21 mouse cellular contexts compared by ENCODE assay signal in genomic region chr14:8348927-8349326, GRCm38 (mm10). TPM values are rescaled to one million over a fixed set of nuclear protein-coding genes. Genes with fewer than 3 reads are reported as not detected.
DNase-seq lines count a peak whose midpoint lies in the region; ATAC-seq and TF ChIP-seq lines count a peak whose summit lies in the region.
"Had no signal": no experiment of that assay in that cellular context is flagged by ENCODE, and none has a peak within 500 bp of the region (broad histone marks: within the 10 kb centered on the region; RNA-seq: fewer than 3 reads in every experiment).

No protein-coding gene starts in this region.

- no peak for TF ChIP-seq POLR2A in brain, embryonic 14.5 days (IDR thresholded peaks at IDR 0.05; ENCODE audit: borderline replicate concordance, extremely low read depth, insufficient read depth, insufficient read length, poor library complexity, severe bottlenecking)

- H3K36me3 ChIP-seq in intestine, postnatal 0 days (ENCODE audit: control insufficient read depth, insufficient read depth) = no peaks in the 10 kb centered on the region
- no peaks in the 10 kb centered on the region for H3K36me3 ChIP-seq in intestine, embryonic 16.5 days (ENCODE audit: control insufficient read depth, insufficient read depth, low read length)
- no peaks in the 10 kb centered on the region for H3K36me3 ChIP-seq in midbrain, postnatal 0 days (ENCODE audit: insufficient read depth, low read length)
- no peaks in the 10 kb centered on the region for H3K36me3 ChIP-seq in midbrain, embryonic 16.5 days (ENCODE audit: control insufficient read depth, insufficient read depth, low read length)
- H3K36me3 ChIP-seq in stomach, postnatal 0 days (ENCODE audit: control insufficient read depth, insufficient read depth, low read length) = no peaks in the 10 kb centered on the region; the same call in 1 of the 2 replicates
- H3K36me3 ChIP-seq: embryonic facial prominence, embryonic 12.5 days; forebrain, embryonic 10.5 days; limb, embryonic 13.5 days; neural tube, embryonic 15.5 days had no signal

- H3K27me3 ChIP-seq in intestine, postnatal 0 days (replicated peaks; ENCODE audit: control insufficient read depth, insufficient read depth, low read length) = no peaks in the 10 kb centered on the region
- no peaks in the 10 kb centered on the region for H3K27me3 ChIP-seq in intestine, embryonic 16.5 days (replicated peaks; ENCODE audit: control insufficient read depth, insufficient read depth, low read length)
- no peaks in the 10 kb centered on the region for H3K27me3 ChIP-seq in midbrain, postnatal 0 days (ENCODE audit: insufficient read depth, low read length)
- no peaks in the 10 kb centered on the region for H3K27me3 ChIP-seq in midbrain, embryonic 16.5 days (ENCODE audit: control insufficient read depth, insufficient read depth, low read depth, low read length)
- no peaks in the 10 kb centered on the region for H3K27me3 ChIP-seq in stomach, postnatal 0 days (ENCODE audit: control insufficient read depth, insufficient read depth, low read length)
- H3K27me3 ChIP-seq: embryonic facial prominence, embryonic 12.5 days; limb, embryonic 13.5 days had no signal

- no peak overlapping the region for H3K4me2 ChIP-seq in intestine, postnatal 0 days (replicated peaks; ENCODE audit: low read depth)
- H3K4me2 ChIP-seq in intestine, embryonic 16.5 days (ENCODE audit: low read depth, low read length) = no peak overlapping the region
- no peak overlapping the region for H3K4me2 ChIP-seq in midbrain, postnatal 0 days (ENCODE audit: low read depth, low read length, poor library complexity, severe bottlenecking)
- no peak overlapping the region for H3K4me2 ChIP-seq in midbrain, embryonic 16.5 days (ENCODE audit: low read length)
- no peak overlapping the region for H3K4me2 ChIP-seq in stomach, postnatal 0 days (replicated peaks; ENCODE audit: low read depth)
- H3K4me2 ChIP-seq: embryonic facial prominence, embryonic 12.5 days; limb, embryonic 13.5 days; neural tube, embryonic 15.5 days had no signal

- peak; percentile 50 for TF ChIP-seq CTCF in intestine, postnatal 0 days (IDR thresholded peaks at IDR 0.05; ENCODE audit: low read depth)
- TF ChIP-seq CTCF in midbrain, postnatal 0 days (IDR thresholded peaks at IDR 0.05) = peak; percentile 27; the same call in 1 of the 2 replicates
- TF ChIP-seq CTCF in brain, embryonic 14.5 days (IDR thresholded peaks at IDR 0.05; ENCODE audit: borderline replicate concordance, extremely low read depth, insufficient read depth, insufficient read length) = peak; percentile 28; the same call in 1 of the 2 replicates
- TF ChIP-seq CTCF in stomach, postnatal 0 days (IDR thresholded peaks at IDR 0.05; ENCODE audit: low read depth) = peak; percentile 54

- H3K4me1 ChIP-seq in intestine, postnatal 0 days (replicated peaks; ENCODE audit: control insufficient read depth, insufficient read depth, low read length) = no peaks in the 10 kb centered on the region
- no peaks in the 10 kb centered on the region for H3K4me1 ChIP-seq in intestine, embryonic 16.5 days (ENCODE audit: control insufficient read depth, insufficient read depth, low read length)
- H3K4me1 ChIP-seq in midbrain, postnatal 0 days (ENCODE audit: insufficient read depth, low read length) = no peaks in the 10 kb centered on the region
- no peaks in the 10 kb centered on the region for H3K4me1 ChIP-seq in midbrain, embryonic 16.5 days (ENCODE audit: control insufficient read depth, insufficient read depth, low read length)
- no peaks in the 10 kb centered on the region for H3K4me1 ChIP-seq in stomach, postnatal 0 days (replicated peaks; ENCODE audit: control insufficient read depth, insufficient read depth)
- H3K4me1 ChIP-seq: embryonic facial prominence, embryonic 12.5 days; forebrain, embryonic 10.5 days; limb, embryonic 13.5 days; neural tube, embryonic 15.5 days had no signal

- H3K4me3 ChIP-seq in intestine, postnatal 0 days (ENCODE audit: low read depth, low read length) = no peak overlapping the region
- no peak overlapping the region for H3K4me3 ChIP-seq in intestine, embryonic 16.5 days (ENCODE audit: low read length)
- no peak overlapping the region for H3K4me3 ChIP-seq in midbrain, postnatal 0 days (ENCODE audit: low read depth, low read length)
- H3K4me3 ChIP-seq in midbrain, embryonic 16.5 days (ENCODE audit: low read depth, low read length) = no peak overlapping the region
- H3K4me3 ChIP-seq in stomach, postnatal 0 days (ENCODE audit: low read depth, low read length) = no peak overlapping the region
- H3K4me3 ChIP-seq: embryonic facial prominence, embryonic 12.5 days; forebrain, embryonic 10.5 days; limb, embryonic 13.5 days; neural tube, embryonic 15.5 days had no signal

- H3K27ac ChIP-seq in intestine, postnatal 0 days (ENCODE audit: low read depth, low read length) = no peak overlapping the region
- no peak overlapping the region for H3K27ac ChIP-seq in intestine, embryonic 16.5 days (ENCODE audit: low read length)
- no peak overlapping the region for H3K27ac ChIP-seq in midbrain, postnatal 0 days (ENCODE audit: low read depth, low read length)
- H3K27ac ChIP-seq in midbrain, embryonic 16.5 days (ENCODE audit: low read length) = no peak overlapping the region
- no peak overlapping the region for H3K27ac ChIP-seq in stomach, postnatal 0 days (replicated peaks)
- H3K27ac ChIP-seq: embryonic facial prominence, embryonic 12.5 days; forebrain, embryonic 10.5 days; limb, embryonic 13.5 days; neural tube, embryonic 15.5 days had no signal

- TF ChIP-seq EP300 in stomach, postnatal 0 days (optimal IDR thresholded peaks at IDR 0.05) = no peak

- WGBS in intestine, postnatal 0 days = 66% methylated on average over 9 of the region's 9 CpGs
- WGBS in intestine, embryonic 16.5 days = 68% methylated on average over 9 of the region's 9 CpGs
- WGBS in midbrain, postnatal 0 days = 79% methylated on average over 9 of the region's 9 CpGs
- 80% methylated on average over 9 of the region's 9 CpGs for WGBS in midbrain, embryonic 16.5 days
- WGBS in stomach, postnatal 0 days = 70% methylated on average over 9 of the region's 9 CpGs

- H3K9ac ChIP-seq in intestine, postnatal 0 days (ENCODE audit: low read depth, low read length) = no peak overlapping the region
- no peak overlapping the region for H3K9ac ChIP-seq in intestine, embryonic 16.5 days (ENCODE audit: low read depth, low read length)
- H3K9ac ChIP-seq in midbrain, postnatal 0 days (replicated peaks; ENCODE audit: low read length, poor library complexity, severe bottlenecking) = no peak overlapping the region
- H3K9ac ChIP-seq in midbrain, embryonic 16.5 days (ENCODE audit: low read depth, low read length) = no peak overlapping the region
- no peak overlapping the region for H3K9ac ChIP-seq in stomach, postnatal 0 days (ENCODE audit: low read length)
- H3K9ac ChIP-seq: embryonic facial prominence, embryonic 12.5 days; limb, embryonic 13.5 days; neural tube, embryonic 15.5 days had no signal

- H3K9me3 ChIP-seq in intestine, postnatal 0 days (ENCODE audit: control insufficient read depth) = no peaks in the 10 kb centered on the region
- H3K9me3 ChIP-seq in intestine, embryonic 16.5 days (ENCODE audit: control insufficient read depth, low read length) = no peaks in the 10 kb centered on the region
- H3K9me3 ChIP-seq in midbrain, postnatal 0 days (ENCODE audit: low read length) = no peaks in the 10 kb centered on the region
- H3K9me3 ChIP-seq in midbrain, embryonic 16.5 days (replicated peaks; ENCODE audit: control insufficient read depth, low read length, poor library complexity, severe bottlenecking) = no peaks in the 10 kb centered on the region
- no peaks in the 10 kb centered on the region for H3K9me3 ChIP-seq in stomach, postnatal 0 days (ENCODE audit: control insufficient read depth, low read length)
- H3K9me3 ChIP-seq: embryonic facial prominence, embryonic 12.5 days; forebrain, embryonic 10.5 days; limb, embryonic 13.5 days; neural tube, embryonic 15.5 days had no signal

- DNase-seq in midbrain, postnatal 0 days (ENCODE audit: low spot score) = no peak
- no peak for DNase-seq in brain, embryonic 14.5 days (ENCODE audit: low read depth)
- peak; percentile 24 for DNase-seq in stomach, postnatal 0 days (ENCODE audit: low spot score)
- no peak for DNase-seq in testis, postnatal 10 days (ENCODE audit: low spot score)
- DNase-seq: adrenal gland, postnatal 14 days; cerebellum, postnatal 10 days; heart, adult 18-20 months; kidney, adult 9 months; lung, adult 2 months had no signal

- no peak for ATAC-seq in intestine, postnatal 0 days
- no peak for ATAC-seq in intestine, embryonic 16.5 days
- ATAC-seq in midbrain, postnatal 0 days (ENCODE audit: low FRiP score) = no peak
- no peak for ATAC-seq in midbrain, embryonic 16.5 days
- peak; percentile 40; the same call in 1 of the 2 replicates for ATAC-seq in stomach, postnatal 0 days (ENCODE audit: low FRiP score, low TSS enrichment)
- ATAC-seq: CD4-positive, CD25-positive, alpha-beta regulatory T cell, adult 4 months; hindbrain, embryonic 16.5 days had no signal

RNA-seq across cellular contexts. Expression of gene Oit1, which starts 29.6 kb away (rescaled TPM):
- 7.3 and 13.3 TPM in 2 replicates for polyA plus RNA-seq in intestine, postnatal 0 days (2015; fragmentation: Nextera tagmentation; extraction: Ambion mirVana)
- 13.2 and 23.1 TPM in 2 replicates for polyA plus RNA-seq in intestine, embryonic 16.5 days (2015; fragmentation: Nextera tagmentation; extraction: Ambion mirVana)
- total RNA-seq in midbrain, postnatal 0 days (2014; rRNA removed) = not detected in 2 replicates
- polyA plus RNA-seq in midbrain, postnatal 0 days (2015; fragmentation: Nextera tagmentation; extraction: Ambion mirVana) = 0.13 TPM in 1 of 2 replicates, not detected in the other
- 0.22 TPM in 1 of 2 replicates, not detected in the other for polyA plus RNA-seq in midbrain, embryonic 16.5 days (2015; fragmentation: Nextera tagmentation; extraction: Ambion mirVana)
- 0.07 TPM in 1 of 2 replicates, not detected in the other for polyA plus RNA-seq in brain, embryonic 14.5 days (2012; rRNA removed)
- 57.9 and 66.2 TPM in 2 replicates for polyA plus RNA-seq in stomach, postnatal 0 days (2015; fragmentation: Nextera tagmentation; extraction: Ambion mirVana)
- total RNA-seq: adrenal gland, postnatal 14 days; layer of hippocampus, adult 18-20 months; left cerebral cortex, adult 8-10 months had no signal
- polyA plus RNA-seq: CD4-positive, CD25-positive, alpha-beta regulatory T cell, adult 4 months; heart, postnatal 0 days; hindbrain, embryonic 16.5 days; limb, embryonic 13.5 days; neural tube, embryonic 15.5 days had no signal

RNA-seq across cellular contexts. Expression of gene Fam107a, which starts 31.1 kb away (rescaled TPM):
- 0.16 TPM in 2 replicates for polyA plus RNA-seq in intestine, postnatal 0 days (2015; fragmentation: Nextera tagmentation; extraction: Ambion mirVana)
- 0.21 and 0.24 TPM in 2 replicates for polyA plus RNA-seq in intestine, embryonic 16.5 days (2015; fragmentation: Nextera tagmentation; extraction: Ambion mirVana)
- 6.0 and 14.6 TPM in 2 replicates for total RNA-seq in midbrain, postnatal 0 days (2014; rRNA removed)
- polyA plus RNA-seq in midbrain, postnatal 0 days (2015; fragmentation: Nextera tagmentation; extraction: Ambion mirVana) = 0.93 and 1.4 TPM in 2 replicates
- 0.92 and 1.4 TPM in 2 replicates for polyA plus RNA-seq in midbrain, embryonic 16.5 days (2015; fragmentation: Nextera tagmentation; extraction: Ambion mirVana)
- polyA plus RNA-seq in brain, embryonic 14.5 days (2012; rRNA removed) = 0.57 and 0.72 TPM in 2 replicates
- polyA plus RNA-seq in stomach, postnatal 0 days (2015; fragmentation: Nextera tagmentation; extraction: Ambion mirVana) = 0.31 and 0.36 TPM in 2 replicates
- polyA plus RNA-seq: CD4-positive, CD25-positive, alpha-beta regulatory T cell, adult 4 months had no signal
